ENCODE assay signal across 17 mouse cellular contexts in the genomic region with DNA sequence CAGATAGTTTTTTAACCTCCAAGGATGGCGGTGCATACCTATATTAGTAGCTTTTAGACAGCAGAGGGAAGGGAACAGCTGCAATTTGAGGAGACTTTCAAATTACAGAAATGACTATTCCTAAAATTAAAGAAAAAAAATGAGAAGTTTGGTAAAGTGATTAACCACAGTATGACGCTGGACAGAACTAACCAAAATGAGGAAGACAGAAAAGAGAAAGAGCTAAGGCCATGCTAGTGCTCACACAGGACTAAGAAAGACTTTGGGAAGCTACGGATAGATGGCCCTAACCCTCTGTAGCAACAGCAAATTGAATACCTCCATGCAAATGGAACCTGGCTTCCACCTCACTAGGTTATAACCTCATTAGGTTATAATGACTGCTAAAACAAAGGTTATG.
DNase-seq lines count a peak whose midpoint lies in the region; ATAC-seq and TF ChIP-seq lines count a peak whose summit lies in the region.
"Had no signal": no experiment of that assay in that cellular context is flagged by ENCODE, and none has a peak within 500 bp of the region (broad histone marks: within the 10 kb centered on the region; RNA-seq: fewer than 3 reads in every experiment).

No protein-coding gene starts in this region.

- H3K36me3 ChIP-seq in heart, adult 2 months (ENCODE audit: control insufficient read depth, insufficient read depth, low read length) = peaks cover 19% of the 10 kb centered on the region
- H3K36me3 ChIP-seq in limb, embryonic 13.5 days = 0 out of 2 replicates have a peak, but pooled peaks cover 3% of the 10 kb centered on the region
- peaks cover 16% of the 10 kb centered on the region for H3K36me3 ChIP-seq in limb, embryonic 10.5 days
- peaks cover 6% of the 10 kb centered on the region; the same call in 1 of the 2 replicates for H3K36me3 ChIP-seq in splenic B cell, adult 2 months (ENCODE audit: control insufficient read depth, insufficient read depth, low read length, poor library complexity, severe bottlenecking)
- H3K36me3 ChIP-seq: hindbrain, embryonic 15.5 days had no signal

- no peaks in the 10 kb centered on the region for H3K9me3 ChIP-seq in limb, embryonic 13.5 days
- no peaks in the 10 kb centered on the region for H3K9me3 ChIP-seq in limb, embryonic 10.5 days (replicated peaks)
- H3K9me3 ChIP-seq: hindbrain, embryonic 15.5 days; midbrain, embryonic 12.5 days had no signal

- peak overlapping the region; percentile 78 for H3K27ac ChIP-seq in heart, adult 2 months
- H3K27ac ChIP-seq in limb, embryonic 13.5 days = peak overlapping the region; percentile 33; the same call in 1 of the 2 replicates
- no peak overlapping the region for H3K27ac ChIP-seq in limb, embryonic 10.5 days
- H3K27ac ChIP-seq: hindbrain, embryonic 15.5 days; midbrain, embryonic 12.5 days had no signal

- no peak overlapping the region for H3K4me3 ChIP-seq in heart, adult 2 months
- H3K4me3 ChIP-seq in limb, embryonic 13.5 days = no peak overlapping the region
- H3K4me3 ChIP-seq in limb, embryonic 10.5 days = no peak overlapping the region
- H3K4me3 ChIP-seq: hindbrain, embryonic 15.5 days; midbrain, embryonic 12.5 days had no signal

- no peak overlapping the region for H3K4me2 ChIP-seq in limb, embryonic 13.5 days (replicated peaks)
- H3K4me2 ChIP-seq: hindbrain, embryonic 15.5 days; midbrain, embryonic 12.5 days had no signal

- 72% methylated on average over 3 of the region's 3 CpGs for WGBS in heart, adult 2 months
- 56% methylated on average over 3 of the region's 3 CpGs for WGBS in limb, embryonic 13.5 days
- WGBS in limb, embryonic 10.5 days = 87% methylated on average over 3 of the region's 3 CpGs

- TF ChIP-seq POLR2A in heart, adult 2 months (IDR thresholded peaks at IDR 0.05; ENCODE audit: insufficient read depth, low read depth, low read length) = no peak

- ATAC-seq in limb, embryonic 13.5 days (ENCODE audit: low FRiP score, low read depth) = no peak
- ATAC-seq in granulocyte monocyte progenitor cell, adult 5-6 weeks (replicated peaks; ENCODE audit: poor library complexity, severe bottlenecking) = peak; percentile 72
- ATAC-seq: forebrain, postnatal 0 days had no signal

- intact Hi-C loops in heart, adult 2 months (cut with DNase I) = no loop called here

- no peaks in the 10 kb centered on the region for H3K27me3 ChIP-seq in heart, adult 2 months (ENCODE audit: control insufficient read depth, insufficient read depth, low read length)
- H3K27me3 ChIP-seq in limb, embryonic 13.5 days = no peaks in the 10 kb centered on the region
- no peaks in the 10 kb centered on the region for H3K27me3 ChIP-seq in limb, embryonic 10.5 days (ENCODE audit: low read depth, poor library complexity, severe bottlenecking)
- H3K27me3 ChIP-seq in splenic B cell, adult 2 months (ENCODE audit: control insufficient read depth, insufficient read depth, low read length, poor library complexity, severe bottlenecking) = no peaks in the 10 kb centered on the region
- H3K27me3 ChIP-seq: hindbrain, embryonic 15.5 days; midbrain, embryonic 12.5 days had no signal

- TF ChIP-seq CTCF in heart, adult 2 months (IDR thresholded peaks at IDR 0.05) = no peak

- H3K9ac ChIP-seq in heart, adult 2 months (ENCODE audit: low read depth, low read length) = no peak overlapping the region
- H3K9ac ChIP-seq in limb, embryonic 13.5 days = no peak overlapping the region
- H3K9ac ChIP-seq: forebrain, postnatal 0 days; hindbrain, embryonic 15.5 days; midbrain, embryonic 12.5 days had no signal

- H3K79me2 ChIP-seq in heart, adult 2 months (replicated peaks; ENCODE audit: control insufficient read depth, insufficient read depth, low read length) = peaks cover 14% of the 10 kb centered on the region

- no peak for DNase-seq in heart, adult 2 months
- no peak for DNase-seq in heart, adult 18-20 months
- DNase-seq in limb, embryonic 10.5 days (ENCODE audit: low spot score) = no peak
- peak; percentile 47 for DNase-seq in splenic B cell, adult 2 months (ENCODE audit: low read depth, low spot score)
- no peak for DNase-seq in thymus, adult 18-20 months
- no peak for DNase-seq in urinary bladder, postnatal 4 days (ENCODE audit: low spot score in 2 of 2)
- DNase-seq: adrenal gland, postnatal 14 days; cerebellum, adult 9-10 months; forebrain, postnatal 0 days; gastrocnemius, postnatal 10 days; retina, postnatal 1 day; right cerebral cortex, postnatal 4 days; thymus, adult 2 months had no signal

- no peak for TF ChIP-seq EP300 in heart, adult 2 months (IDR thresholded peaks at IDR 0.05; ENCODE audit: insufficient read depth, low read depth, low read length)

- peaks cover 39% of the 10 kb centered on the region for H3K4me1 ChIP-seq in heart, adult 2 months (ENCODE audit: control insufficient read depth, insufficient read depth, low read length)
- H3K4me1 ChIP-seq in limb, embryonic 13.5 days = peaks cover 43% of the 10 kb centered on the region
- peaks cover 33% of the 10 kb centered on the region for H3K4me1 ChIP-seq in limb, embryonic 10.5 days
